Mouse (Mus musculus): ENCODE results near the gene Fxyd2.

DNA sequence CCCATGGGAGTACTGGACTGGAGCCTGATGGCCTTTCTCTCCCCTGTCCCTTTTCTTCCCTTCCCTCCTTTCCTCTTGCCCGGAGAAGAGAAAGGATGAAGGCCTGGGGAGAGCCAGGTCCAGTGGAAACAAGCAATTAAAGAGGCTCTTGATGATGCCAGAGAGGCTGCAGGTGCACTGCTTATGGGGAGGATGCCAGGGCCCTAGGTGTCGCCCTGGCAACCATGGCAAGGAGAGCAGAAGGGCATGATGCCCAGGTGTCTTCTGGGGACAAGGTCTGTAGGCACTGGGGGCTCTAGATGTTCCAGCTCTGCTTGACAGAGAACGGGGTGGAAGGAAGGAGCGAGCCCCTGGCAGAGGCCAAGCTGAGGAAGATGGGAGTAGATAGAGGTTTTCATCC lies 50.2 kb downstream of the Fxyd2 start:
- TF ChIP-seq GATA1 (IDR thresholded peaks at IDR 0.05; ENCODE audit: borderline replicate concordance, low read length) (no peak), FLI1 (IDR thresholded peaks at IDR 0.05; ENCODE audit: low read length) (no peak)

Data from megakaryocyte, embryonic 14.5 days (primary cell).